Mouse (Mus musculus) liver, embryonic 16.5 days (tissue): Measurements from ENCODE around the gene Gm21293. TPM values are rescaled to one million over a fixed set of nuclear protein-coding genes. Genes with fewer than 3 reads are reported as not detected.

ENCODE experiments used
- polyA plus RNA-seq: library from polyadenylated mRNA; unstranded; fragments of >200 nt; fragmentation: Nextera tagmentation; extraction: Ambion mirVana; gene quantifications from 2 replicates; pipeline ENCODE4 v1.2.1, GENCODE M21; 2015

Gene Gm21293
- polyA plus RNA-seq, 1 experiment from 2014 or later, result not detected

Other genes starting within 250 kb of the Gm21293 start
- gene Gm6763, start 8.5 kb downstream of the Gm21293 start, polyA plus RNA-seq, result not detected in 2 replicates
- not detected in 2 replicates for gene Gm8764, start 17.0 kb downstream of the Gm21293 start, polyA plus RNA-seq
- gene Gm21304, start 25.5 kb downstream of the Gm21293 start, polyA plus RNA-seq, result not detected in 2 replicates
- gene Gm21312, start 34.0 kb downstream of the Gm21293 start, polyA plus RNA-seq, result not detected in 2 replicates
- not detected in 2 replicates for gene Gm20765, start 42.5 kb downstream of the Gm21293 start, polyA plus RNA-seq
- not detected in 2 replicates for gene Gm4340, start 51.1 kb downstream of the Gm21293 start, polyA plus RNA-seq